ENCODE assay signal across 8 mouse cellular contexts in genomic region chr12:100159261-100159975, GRCm38 (mm10). TPM values are rescaled to one million over a fixed set of nuclear protein-coding genes. Genes with fewer than 3 reads are reported as not detected.
A peak's percentile ranks its signal among the peaks of the same experiment; 100 is the strongest.
DNase-seq lines count a peak whose midpoint lies in the region; ATAC-seq and TF ChIP-seq lines count a peak whose summit lies in the region.

TSS of gene Nrde2 (minus strand) at chr12:100159653.

- H3K79me2 ChIP-seq in MEL (ENCODE audit: control insufficient read depth, insufficient read depth, low read length, poor library complexity): peaks cover 3% of the 10 kb centered on the region

- no peak for TF ChIP-seq RAD21 in MEL (IDR thresholded peaks at IDR 0.05; ENCODE audit: low read depth, low read length)

- peaks cover 0 to 3% of the 10 kb centered on the region in 2 experiments; a peak in 1 of 4 replicates for H3K4me1 ChIP-seq in MEL (ENCODE audit: control insufficient read depth in 1 of 2, insufficient read depth in 2 of 2, low read length in 2 of 2)
- H3K4me1 ChIP-seq in cerebellum, adult 2 months (ENCODE audit: control insufficient read depth, insufficient read depth, low read length): no peaks in the 10 kb centered on the region; the same call in 1 of the 2 replicates
- H3K4me1 ChIP-seq in forebrain, postnatal 0 days (ENCODE audit: insufficient read depth): 0 out of 2 replicates have a peak, but pooled peaks cover 5% of the 10 kb centered on the region
- H3K4me1 ChIP-seq in lung, embryonic 15.5 days: peaks cover 8% of the 10 kb centered on the region

- under 1% methylated on average over 26 of the region's 26 CpGs for WGBS in cerebellum, adult 2 months
- 1% methylated on average over 26 of the region's 26 CpGs for WGBS in forebrain, postnatal 0 days
- WGBS in lung, embryonic 15.5 days: under 1% methylated on average over 26 of the region's 26 CpGs

- H3K27ac ChIP-seq in MEL (ENCODE audit: control insufficient read depth, low read depth, low read length): peak within 1 kb of the TSS; percentile 89
- peak within 1 kb of the TSS; percentile 50; the same call in 1 of the 2 replicates for H3K27ac ChIP-seq in cerebellum, adult 2 months (ENCODE audit: insufficient read depth, low read length)
- peak within 1 kb of the TSS; percentile 84 for H3K27ac ChIP-seq in forebrain, postnatal 0 days (ENCODE audit: low read depth, low read length)
- peak within 1 kb of the TSS; percentile 74 for H3K27ac ChIP-seq in lung, embryonic 15.5 days

- peaks cover 0 to 7% of the 10 kb centered on the region in 2 experiments; a peak in 2 of 4 replicates for H3K36me3 ChIP-seq in MEL (ENCODE audit: control insufficient read depth in 1 of 2, insufficient read depth in 2 of 2, low read length in 2 of 2)
- H3K36me3 ChIP-seq in forebrain, postnatal 0 days (ENCODE audit: insufficient read depth): no peaks in the 10 kb centered on the region
- H3K36me3 ChIP-seq in lung, embryonic 15.5 days: no peaks in the 10 kb centered on the region

- TF ChIP-seq EP300 in MEL (IDR thresholded peaks at IDR 0.05; ENCODE audit: low read depth in 1 of 2, low read length in 2 of 2): peak in 1 of 2 experiments; percentile 21; a peak in 1 of 4 replicates

- H3K9ac ChIP-seq in MEL (ENCODE audit: control insufficient read depth, low read depth, low read length, poor library complexity, severe bottlenecking): peak within 1 kb of the TSS; percentile 83
- peak within 1 kb of the TSS; percentile 73 for H3K9ac ChIP-seq in forebrain, postnatal 0 days
- H3K9ac ChIP-seq in lung, embryonic 15.5 days: peak within 1 kb of the TSS; percentile 49

- no peaks in the 10 kb centered on the region for H3K9me3 ChIP-seq in MEL (replicated peaks; ENCODE audit: insufficient read depth, low read length)
- no peaks in the 10 kb centered on the region for H3K9me3 ChIP-seq in forebrain, postnatal 0 days (ENCODE audit: low read length)
- H3K9me3 ChIP-seq in lung, embryonic 15.5 days: no peaks in the 10 kb centered on the region

- TF ChIP-seq CTCF in MEL (IDR thresholded peaks at IDR 0.05 in 2 of 3, conservative IDR thresholded peaks at IDR 0.05 in 1 of 3; ENCODE audit: control insufficient read depth in 1 of 3, insufficient read depth in 1 of 3, low read depth in 2 of 3, low read length in 3 of 3, poor library complexity in 1 of 3, severe bottlenecking in 1 of 3): no peak
- TF ChIP-seq CTCF in cerebellum, adult 2 months (IDR thresholded peaks at IDR 0.05; ENCODE audit: borderline replicate concordance, insufficient read depth, low read depth, low read length): no peak
- peak; percentile 32; the same call in 1 of the 2 replicates for TF ChIP-seq CTCF in forebrain, postnatal 0 days (IDR thresholded peaks at IDR 0.05; ENCODE audit: low read depth)

- no peaks in the 10 kb centered on the region for H3K27me3 ChIP-seq in MEL (ENCODE audit: control insufficient read depth in 1 of 2, insufficient read depth in 2 of 2, low read length in 2 of 2)
- H3K27me3 ChIP-seq in cerebellum, adult 2 months (ENCODE audit: control insufficient read depth, insufficient read depth, low read length): no peaks in the 10 kb centered on the region
- H3K27me3 ChIP-seq in forebrain, postnatal 0 days (ENCODE audit: insufficient read depth, low read length): no peaks in the 10 kb centered on the region
- no peaks in the 10 kb centered on the region for H3K27me3 ChIP-seq in lung, embryonic 15.5 days

- peak within 1 kb of the TSS; percentile 79 to 82 for H3K4me3 ChIP-seq in MEL (ENCODE audit: control insufficient read depth in 1 of 2, insufficient read depth in 1 of 2, low read depth in 2 of 2, low read length in 2 of 2)
- H3K4me3 ChIP-seq in cerebellum, adult 2 months (replicated peaks; ENCODE audit: insufficient read depth, low read depth, low read length): peak within 1 kb of the TSS; percentile 77
- peak within 1 kb of the TSS; percentile 61 for H3K4me3 ChIP-seq in forebrain, postnatal 0 days (ENCODE audit: low read depth, low read length)
- H3K4me3 ChIP-seq in lung, embryonic 15.5 days: peak within 1 kb of the TSS; percentile 50

- ATAC-seq in forebrain, postnatal 0 days: peak; percentile 99
- peak; percentile 99 for ATAC-seq in lung, embryonic 15.5 days (ENCODE audit: borderline replicate concordance, extremely low read depth, low FRiP score, low TSS enrichment)

- DNase-seq in MEL (ENCODE audit: low read depth, low spot score): peak; percentile 98
- peak; percentile 93 to 94 for DNase-seq in cerebellum, adult 2 months
- peak; percentile 94 for DNase-seq in forebrain, postnatal 0 days
- peak; percentile 88 for DNase-seq in heart, postnatal 4 days
- peak; percentile 89 to 92 for DNase-seq in layer of hippocampus, adult 8-10 months (ENCODE audit: low spot score in 2 of 2)
- DNase-seq in ovary, adult 18-20 months (ENCODE audit: low spot score): peak; percentile 84
- DNase-seq in thymus, postnatal 0 days (ENCODE audit: low spot score): peak; percentile 93

- H3K4me2 ChIP-seq in forebrain, postnatal 0 days (ENCODE audit: low read depth): peak within 1 kb of the TSS; percentile 64
- peak within 1 kb of the TSS; percentile 68 for H3K4me2 ChIP-seq in lung, embryonic 15.5 days

- peak; percentile 62 to 85; a peak in 3 of 4 replicates for TF ChIP-seq POLR2A in MEL (IDR thresholded peaks at IDR 0.05; ENCODE audit: control insufficient read depth in 1 of 2, insufficient read depth in 1 of 2, low read depth in 1 of 2, low read length in 2 of 2, poor library complexity in 1 of 2)
- TF ChIP-seq POLR2A in cerebellum, adult 2 months (IDR thresholded peaks at IDR 0.05; ENCODE audit: borderline replicate concordance, insufficient read depth, low read length): peak; percentile 51; the same call in 1 of the 2 replicates

TF ChIP-seq in MEL, 35 proteins besides CTCF, POLR2A, EP300 and RAD21:
- peak; percentile 96 for TF ChIP-seq HCFC1 (IDR thresholded peaks at IDR 0.05; ENCODE audit: low read depth, low read length)
- peak; percentile 80 for TF ChIP-seq E2F4 (IDR thresholded peaks at IDR 0.05; ENCODE audit: borderline replicate concordance, low read depth, low read length)
- TF ChIP-seq BHLHE40 (IDR thresholded peaks at IDR 0.05; ENCODE audit: borderline replicate concordance, low read depth, low read length): no peak
- peak; percentile 93 for TF ChIP-seq KAT2A (conservative IDR thresholded peaks at IDR 0.05; ENCODE audit: low read depth, low read length)
- TF ChIP-seq MAZ (IDR thresholded peaks at IDR 0.05; ENCODE audit: low read depth, low read length): peak; percentile 87; the same call in 1 of the 2 replicates
- peak; percentile 34; the same call in 1 of the 2 replicates for TF ChIP-seq MAX (IDR thresholded peaks at IDR 0.05; ENCODE audit: low read length)
- no peak for TF ChIP-seq UBTF (IDR thresholded peaks at IDR 0.05; ENCODE audit: borderline replicate concordance, insufficient read depth, low read depth, low read length)
- TF ChIP-seq ELF1 (IDR thresholded peaks at IDR 0.05; ENCODE audit: low read depth, low read length): peak; percentile 91
- TF ChIP-seq JUND (IDR thresholded peaks at IDR 0.05; ENCODE audit: low read depth, low read length): no peak
- TF ChIP-seq ZNF384 (IDR thresholded peaks at IDR 0.05; ENCODE audit: low read depth, low read length): no peak
- no peak for TF ChIP-seq ETS1 (IDR thresholded peaks at IDR 0.05; ENCODE audit: low read depth, low read length)
- no peak for TF ChIP-seq SMC3 (IDR thresholded peaks at IDR 0.05; ENCODE audit: low read depth, low read length)
- TF ChIP-seq TBP (IDR thresholded peaks at IDR 0.05; ENCODE audit: low read depth, low read length): peak; percentile 72
- no peak for TF ChIP-seq NRF1 (IDR thresholded peaks at IDR 0.05; ENCODE audit: insufficient read depth, low read depth, low read length, poor library complexity, severe bottlenecking)
- TF ChIP-seq POLR2AphosphoS5 (IDR thresholded peaks at IDR 0.05; ENCODE audit: borderline replicate concordance, low read depth, low read length): no peak
- peak; percentile 71 for TF ChIP-seq MXI1 (IDR thresholded peaks at IDR 0.05; ENCODE audit: low read depth, low read length)
- TF ChIP-seq TCF12 (IDR thresholded peaks at IDR 0.05; ENCODE audit: low read depth, low read length): peak; percentile 49
- no peak for TF ChIP-seq TAL1 (IDR thresholded peaks at IDR 0.05; ENCODE audit: low read length)
- no peak for TF ChIP-seq ZC3H11A (IDR thresholded peaks at IDR 0.05; ENCODE audit: low read depth, low read length)
- no peak for TF ChIP-seq MEF2A (IDR thresholded peaks at IDR 0.05; ENCODE audit: extremely low read depth, insufficient replicate concordance, low read depth, low read length, poor library complexity, severe bottlenecking)
- no peak for TF ChIP-seq ZKSCAN1 (IDR thresholded peaks at IDR 0.05; ENCODE audit: low read depth, low read length)
- peak; percentile 67 for TF ChIP-seq MYC (IDR thresholded peaks at IDR 0.05; ENCODE audit: low read depth, low read length)
- TF ChIP-seq GABPA (IDR thresholded peaks at IDR 0.05; ENCODE audit: low read depth, low read length): no peak
- peak; percentile 84 for TF ChIP-seq POLR2AphosphoS2 (IDR thresholded peaks at IDR 0.05; ENCODE audit: low read length)
- TF ChIP-seq USF2 (IDR thresholded peaks at IDR 0.05; ENCODE audit: borderline replicate concordance in 1 of 2, insufficient read depth in 1 of 2, low read depth in 1 of 2, low read length in 2 of 2): no peak
- no peak for TF ChIP-seq MAFK (IDR thresholded peaks at IDR 0.05; ENCODE audit: borderline replicate concordance, low read depth, low read length)
- TF ChIP-seq SIN3A (IDR thresholded peaks at IDR 0.05; ENCODE audit: low read length): peak; percentile 86
- TF ChIP-seq ZMIZ1 (IDR thresholded peaks at IDR 0.05; ENCODE audit: low read depth, low read length): peak; percentile 88
- no peak for TF ChIP-seq RCOR1 (IDR thresholded peaks at IDR 0.05; ENCODE audit: low read depth, low read length)
- TF ChIP-seq NELFE (IDR thresholded peaks at IDR 0.05; ENCODE audit: low read depth, low read length): peak; percentile 83

RNA-seq across cellular contexts. Expression of gene Nrde2, which starts in this region (rescaled TPM):
- total RNA-seq in MEL (2012; rRNA removed): 16.5 and 17.7 TPM in 2 replicates
- 10 to 100 TPM in 1 of 2 experiments, not detected in 1; 17.2 TPM for polyA plus RNA-seq in MEL (2012; ENCODE audit: insufficient read depth in 1 of 2, insufficient read length in 2 of 2, low read depth in 1 of 2, low replicate concordance in 2 of 2, missing spikeins in 1 of 2)
- 14.8 and 16.9 TPM in 2 replicates for polyA plus RNA-seq in cerebellum, adult 2 months (2012; rRNA removed)
- 24.3 and 25.1 TPM in 2 replicates for total RNA-seq in forebrain, postnatal 0 days (2014; rRNA removed)
- polyA plus RNA-seq in forebrain, postnatal 0 days (2015; fragmentation: Nextera tagmentation; extraction: Ambion mirVana): 13.1 and 13.3 TPM in 2 replicates
- 10 to 100 TPM; 14.4 to 14.8 TPM for total RNA-seq in heart, postnatal 4 days (2021)
- total RNA-seq in layer of hippocampus, adult 8-10 months (2022): 10 to 100 TPM; 16.5 to 21.9 (median 18.1) TPM
- polyA plus RNA-seq in lung, embryonic 15.5 days (2015; fragmentation: Nextera tagmentation; extraction: Ambion mirVana): 13.2 and 14.7 TPM in 2 replicates
- polyA plus RNA-seq in thymus, postnatal 0 days (2015; fragmentation: Nextera tagmentation; extraction: Ambion mirVana): 23.5 and 27.0 TPM in 2 replicates

Comparison
In these comparisons a context has a peak if more than half of its experiments do, and no peak if none do; other contexts are left out.
1. Peak in every context shown above with its lines: DNase-seq, ATAC-seq, H3K4me3 ChIP-seq and H3K27ac ChIP-seq.